Mouse (Mus musculus): ENCODE data around the gene Dph6. TPM values are rescaled to one million over a fixed set of nuclear protein-coding genes. Genes with fewer than 3 reads are reported as not detected.

The Dph6 gene
- polyA plus RNA-seq, 2 experiments, result 21.7 to 25.1 TPM

GRCm38 (mm10) chr2:114542325-114542724 is 112.4 kb downstream of the Dph6 start:
- H3K4me2 ChIP-seq (replicated peaks; ENCODE audit: low read depth, low read length, severe bottlenecking), result no peak overlapping the region
- H3K9ac ChIP-seq (ENCODE audit: low read depth, low read length, severe bottlenecking), result no peak overlapping the region
- H3K4me1 ChIP-seq (ENCODE audit: control insufficient read depth, insufficient read depth, low read length), result no peaks in the 10 kb centered on the region; the same call in 1 of the 2 replicates
- DNase-seq (ENCODE audit: low spot score), result no peak
- no peaks in the 10 kb centered on the region for H3K9me3 ChIP-seq (ENCODE audit: control insufficient read depth, low read length)
- no peak for ATAC-seq (ENCODE audit: low FRiP score, low read depth)
- no peak for TF ChIP-seq POLR2A (IDR thresholded peaks at IDR 0.05; ENCODE audit: borderline replicate concordance, extremely low read depth, insufficient read depth, insufficient read length)
- no peak overlapping the region for H3K27ac ChIP-seq (replicated peaks; ENCODE audit: low read depth, low read length)
- WGBS, result 47% methylated on average over 2 of the region's 2 CpGs
- H3K4me3 ChIP-seq (replicated peaks; ENCODE audit: low read length), result no peak overlapping the region
- no peaks in the 10 kb centered on the region for H3K27me3 ChIP-seq (ENCODE audit: control insufficient read depth, insufficient read depth, low read length)
- H3K36me3 ChIP-seq (ENCODE audit: control insufficient read depth, insufficient read depth, low read length), result no peaks in the 10 kb centered on the region

DNA sequence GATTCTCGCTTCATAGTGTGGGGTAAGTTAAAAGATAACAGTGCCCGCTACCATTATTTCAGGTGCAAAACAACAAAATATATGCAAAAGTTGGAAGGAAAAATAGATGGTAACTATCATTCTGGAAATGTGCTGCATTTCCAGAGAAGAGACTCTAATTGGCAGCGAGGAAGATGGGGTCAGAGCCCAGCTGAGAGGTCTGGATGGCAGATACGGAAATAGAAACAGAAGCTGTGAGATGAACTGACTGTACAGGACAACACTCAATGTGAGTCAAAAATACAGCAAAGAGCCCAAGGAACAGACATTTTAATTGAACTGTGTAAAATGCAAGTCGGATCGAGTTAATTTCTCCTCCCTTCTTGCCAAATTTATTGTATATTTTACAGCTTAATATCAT is 114.3 kb downstream of the Dph6 start:
- 82% methylated on average over 6 of the region's 6 CpGs for WGBS

GRCm38 (mm10) chr2:114536032-114536431 is 118.7 kb downstream of the Dph6 start:
- Histone ChIP-seq H3K4me3 (replicated peaks; ENCODE audit: low read length) (no peak overlapping the region), H3K27me3 (ENCODE audit: control insufficient read depth, insufficient read depth, low read length) (no peaks in the 10 kb centered on the region), H3K4me2 (replicated peaks; ENCODE audit: low read depth, low read length, severe bottlenecking) (no peak overlapping the region), H3K4me1 (ENCODE audit: control insufficient read depth, insufficient read depth, low read length) (no peaks in the 10 kb centered on the region), H3K9ac (ENCODE audit: low read depth, low read length, severe bottlenecking) (no peak overlapping the region), H3K36me3 (ENCODE audit: control insufficient read depth, insufficient read depth, low read length) (no peaks in the 10 kb centered on the region), H3K27ac (replicated peaks; ENCODE audit: low read depth, low read length) (no peak overlapping the region), H3K9me3 (ENCODE audit: control insufficient read depth, low read length) (no peaks in the 10 kb centered on the region)
- DNase-seq (ENCODE audit: low spot score) (no peak), ATAC-seq (ENCODE audit: low FRiP score, low read depth) (no peak)
- TF ChIP-seq POLR2A (IDR thresholded peaks at IDR 0.05; ENCODE audit: borderline replicate concordance, extremely low read depth, insufficient read depth, insufficient read length), result no peak
- 44% methylated on average over 1 of the region's 1 CpGs for WGBS

More for the DNA sequence above, 114.3 kb downstream of the Dph6 start:
- Histone ChIP-seq H3K36me3 (ENCODE audit: control insufficient read depth, insufficient read depth, low read length) (no peaks in the 10 kb centered on the region), H3K9ac (ENCODE audit: low read depth, low read length, severe bottlenecking) (no peak overlapping the region), H3K4me3 (replicated peaks; ENCODE audit: low read length) (no peak overlapping the region), H3K4me1 (ENCODE audit: control insufficient read depth, insufficient read depth, low read length) (no peaks in the 10 kb centered on the region; the same call in 1 of the 2 replicates), H3K27me3 (ENCODE audit: control insufficient read depth, insufficient read depth, low read length) (no peaks in the 10 kb centered on the region), H3K4me2 (replicated peaks; ENCODE audit: low read depth, low read length, severe bottlenecking) (no peak overlapping the region), H3K27ac (replicated peaks; ENCODE audit: low read depth, low read length) (no peak overlapping the region), H3K9me3 (ENCODE audit: control insufficient read depth, low read length) (no peaks in the 10 kb centered on the region)
- ATAC-seq (ENCODE audit: low FRiP score, low read depth), result no peak
- TF ChIP-seq POLR2A (IDR thresholded peaks at IDR 0.05; ENCODE audit: borderline replicate concordance, extremely low read depth, insufficient read depth, insufficient read length), result no peak
- DNase-seq (ENCODE audit: low spot score), result no peak

GRCm38 (mm10) chr2:114531010-114531756 is 123.6 kb downstream of the Dph6 start:
- Histone ChIP-seq H3K36me3 (ENCODE audit: control insufficient read depth, insufficient read depth, low read length) (no peaks in the 10 kb centered on the region), H3K9ac (ENCODE audit: low read depth, low read length, severe bottlenecking) (no peak overlapping the region), H3K4me1 (ENCODE audit: control insufficient read depth, insufficient read depth, low read length) (no peaks in the 10 kb centered on the region), H3K4me2 (replicated peaks; ENCODE audit: low read depth, low read length, severe bottlenecking) (no peak overlapping the region), H3K27ac (replicated peaks; ENCODE audit: low read depth, low read length) (no peak overlapping the region), H3K27me3 (ENCODE audit: control insufficient read depth, insufficient read depth, low read length) (no peaks in the 10 kb centered on the region), H3K9me3 (ENCODE audit: control insufficient read depth, low read length) (no peaks in the 10 kb centered on the region), H3K4me3 (replicated peaks; ENCODE audit: low read length) (no peak overlapping the region)
- DNase-seq (ENCODE audit: low spot score) (no peak), ATAC-seq (ENCODE audit: low FRiP score, low read depth) (no peak)
- no peak for TF ChIP-seq POLR2A (IDR thresholded peaks at IDR 0.05; ENCODE audit: borderline replicate concordance, extremely low read depth, insufficient read depth, insufficient read length)
- WGBS, result 73% methylated on average over 5 of the region's 5 CpGs

DNA sequence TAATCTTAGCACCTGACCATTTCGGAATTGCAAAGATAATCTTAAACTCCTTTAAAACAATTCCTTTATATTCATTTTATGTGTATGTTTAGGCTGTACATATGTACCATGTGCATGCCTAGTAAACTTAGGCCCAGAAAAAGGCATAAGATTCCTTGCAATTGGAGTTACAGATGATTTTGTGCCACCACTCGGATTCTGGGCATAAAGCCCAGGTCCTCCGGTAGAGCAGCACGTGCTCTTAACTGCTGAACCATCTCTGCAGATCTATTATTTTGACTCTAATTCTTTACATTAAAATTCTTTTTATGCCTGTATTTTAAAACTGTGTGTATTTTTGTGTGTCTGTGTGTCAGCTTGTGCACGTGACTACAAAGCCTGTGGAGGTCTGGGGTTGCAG is 134.3 kb downstream of the Dph6 start:
- H3K4me3 ChIP-seq (replicated peaks; ENCODE audit: low read length), result no peak overlapping the region
- ATAC-seq (ENCODE audit: low FRiP score, low read depth) (no peak), DNase-seq (ENCODE audit: low spot score) (no peak)
- no peaks in the 10 kb centered on the region for H3K9me3 ChIP-seq (ENCODE audit: control insufficient read depth, low read length)
- no peak overlapping the region for H3K27ac ChIP-seq (replicated peaks; ENCODE audit: low read depth, low read length)
- 81% methylated on average over 5 of the region's 5 CpGs for WGBS
- H3K4me1 ChIP-seq (ENCODE audit: control insufficient read depth, insufficient read depth, low read length), result no peaks in the 10 kb centered on the region
- no peaks in the 10 kb centered on the region for H3K27me3 ChIP-seq (ENCODE audit: control insufficient read depth, insufficient read depth, low read length)
- H3K9ac ChIP-seq (ENCODE audit: low read depth, low read length, severe bottlenecking), result no peak overlapping the region
- no peaks in the 10 kb centered on the region for H3K36me3 ChIP-seq (ENCODE audit: control insufficient read depth, insufficient read depth, low read length)
- no peak overlapping the region for H3K4me2 ChIP-seq (replicated peaks; ENCODE audit: low read depth, low read length, severe bottlenecking)
- TF ChIP-seq POLR2A (IDR thresholded peaks at IDR 0.05; ENCODE audit: borderline replicate concordance, extremely low read depth, insufficient read depth, insufficient read length), result no peak
